ENCODE assay signal across 1 mouse cellular context in genomic region chr8:117771115-117771836, GRCm38 (mm10).
TF ChIP-seq lines count a peak whose summit lies in the region.

No protein-coding gene starts in this region.

TF ChIP-seq in MEL, 35 proteins besides CTCF, POLR2A, EP300 and RAD21 (continued from another document):
- TF ChIP-seq ZKSCAN1 (IDR thresholded peaks at IDR 0.05; ENCODE audit: low read depth, low read length), result no peak
- TF ChIP-seq TAL1 (IDR thresholded peaks at IDR 0.05; ENCODE audit: low read length), result peak; percentile 12; the same call in 1 of the 2 replicates
- TF ChIP-seq MAZ (IDR thresholded peaks at IDR 0.05; ENCODE audit: low read depth, low read length), result no peak
- peak; percentile 53 for TF ChIP-seq ETS1 (IDR thresholded peaks at IDR 0.05; ENCODE audit: low read depth, low read length)
- TF ChIP-seq MAX (IDR thresholded peaks at IDR 0.05; ENCODE audit: low read length), result no peak
- no peak for TF ChIP-seq MAFK (IDR thresholded peaks at IDR 0.05; ENCODE audit: borderline replicate concordance, low read depth, low read length)
- TF ChIP-seq ZC3H11A (IDR thresholded peaks at IDR 0.05; ENCODE audit: low read depth, low read length), result no peak
